Mouse (Mus musculus): Measurements from ENCODE around the gene Tmem41b. TPM values are rescaled to one million over a fixed set of nuclear protein-coding genes. Genes with fewer than 3 reads are reported as not detected.
"Not testable (repeated sequence)": the region's sequence is repeated elsewhere in the genome, so short reads cannot be mapped to it uniquely, and the experiment has no call there.

Gene Tmem41b
- polyA plus RNA-seq, 1 experiment from 2014 or later: 66.1 TPM

DNA sequence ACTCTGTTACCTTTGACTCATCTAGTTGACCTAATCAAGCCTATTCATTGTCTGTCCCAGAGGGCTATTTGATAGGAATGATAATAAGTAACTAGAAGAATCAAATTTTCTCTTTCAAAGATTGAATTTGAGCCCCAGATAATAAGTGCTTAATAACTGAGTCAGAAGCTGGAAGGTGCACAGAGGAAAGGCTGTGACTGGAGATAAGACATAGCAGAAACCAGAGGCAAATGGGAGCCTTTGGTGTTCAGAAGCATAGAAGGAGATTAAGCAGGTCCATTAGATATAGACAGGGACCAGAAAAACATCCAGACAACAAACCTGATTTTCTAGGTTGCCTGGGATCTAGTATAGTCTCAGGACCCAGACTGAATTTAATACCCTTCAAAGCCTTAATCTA lies 19.2 kb upstream of the Tmem41b start:
- H3K4me2 ChIP-seq (replicated peaks): no peak overlapping the region
- H3K27ac ChIP-seq: no peak overlapping the region
- ATAC-seq: no peak
- H3K36me3 ChIP-seq: no peaks in the 10 kb centered on the region
- H3K9me3 ChIP-seq: no peaks in the 10 kb centered on the region
- peaks cover 4% of the 10 kb centered on the region; the same call in 1 of the 2 replicates for H3K4me1 ChIP-seq (replicated peaks)
- H3K9ac ChIP-seq (replicated peaks): no peak overlapping the region
- no peak overlapping the region for H3K4me3 ChIP-seq (replicated peaks)
- no peaks in the 10 kb centered on the region for H3K27me3 ChIP-seq

DNA sequence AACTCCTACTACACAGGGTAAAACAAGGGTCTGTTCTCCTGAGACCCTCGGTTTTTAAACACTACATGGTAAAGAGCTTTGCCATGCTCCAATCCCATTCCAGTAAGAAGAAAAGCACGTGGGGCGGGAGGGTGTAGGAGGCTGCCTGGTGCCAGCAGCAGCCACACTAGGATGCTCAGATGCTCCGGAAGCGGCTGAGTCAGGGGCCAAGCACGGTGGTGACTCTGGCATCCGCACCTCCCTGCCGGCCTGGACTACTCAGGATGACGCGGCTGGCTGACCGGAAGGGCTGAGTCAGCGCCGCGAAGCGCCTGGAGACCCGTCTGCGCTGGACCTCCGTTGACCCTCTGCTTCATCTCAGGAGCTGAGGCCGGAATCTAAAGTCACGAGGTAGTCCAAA lies 16.2 kb upstream of the Tmem41b start:
- H3K9me3 ChIP-seq: no peaks in the 10 kb centered on the region
- peaks cover 4% of the 10 kb centered on the region; the same call in 1 of the 2 replicates for H3K4me1 ChIP-seq (replicated peaks)
- H3K4me3 ChIP-seq (replicated peaks): peak overlapping the region; percentile 22
- WGBS: 22% methylated on average over 20 of the region's 20 CpGs
- ATAC-seq: peak; percentile 66; the same call in 1 of the 2 replicates
- H3K9ac ChIP-seq (replicated peaks): peak overlapping the region; percentile 57; the same call in 1 of the 2 replicates
- H3K4me2 ChIP-seq (replicated peaks): peak overlapping the region; percentile 51
- H3K27me3 ChIP-seq: no peaks in the 10 kb centered on the region
- no peak overlapping the region for H3K27ac ChIP-seq
- no peaks in the 10 kb centered on the region for H3K36me3 ChIP-seq

DNA sequence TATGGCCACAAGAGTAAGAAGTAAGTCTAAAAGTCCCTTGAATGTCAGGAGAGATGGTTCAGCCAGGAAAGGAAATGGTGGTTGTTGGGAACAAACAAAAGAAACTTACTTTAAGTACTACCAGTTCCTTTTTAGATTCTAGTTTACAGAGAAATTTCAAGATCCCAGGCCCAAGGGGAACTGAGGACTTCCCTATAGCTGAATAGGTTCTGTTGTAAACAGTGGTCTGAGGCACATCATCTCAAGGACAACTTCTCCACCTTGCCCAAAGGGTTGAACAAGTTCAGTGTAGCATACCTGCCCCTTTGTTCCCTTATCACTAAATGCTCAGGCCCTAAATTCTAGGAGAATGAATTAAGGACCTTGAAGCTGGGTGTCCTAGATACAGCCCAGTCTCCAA lies 15.4 kb upstream of the Tmem41b start:
- no peak overlapping the region for H3K4me2 ChIP-seq (replicated peaks)
- peaks cover 4% of the 10 kb centered on the region; the same call in 1 of the 2 replicates for H3K4me1 ChIP-seq (replicated peaks)
- no peak overlapping the region for H3K4me3 ChIP-seq (replicated peaks)
- ATAC-seq: no peak
- H3K36me3 ChIP-seq: no peaks in the 10 kb centered on the region
- H3K27ac ChIP-seq: no peak overlapping the region
- no peak overlapping the region for H3K9ac ChIP-seq (replicated peaks)
- no peaks in the 10 kb centered on the region for H3K9me3 ChIP-seq
- H3K27me3 ChIP-seq: no peaks in the 10 kb centered on the region

DNA sequence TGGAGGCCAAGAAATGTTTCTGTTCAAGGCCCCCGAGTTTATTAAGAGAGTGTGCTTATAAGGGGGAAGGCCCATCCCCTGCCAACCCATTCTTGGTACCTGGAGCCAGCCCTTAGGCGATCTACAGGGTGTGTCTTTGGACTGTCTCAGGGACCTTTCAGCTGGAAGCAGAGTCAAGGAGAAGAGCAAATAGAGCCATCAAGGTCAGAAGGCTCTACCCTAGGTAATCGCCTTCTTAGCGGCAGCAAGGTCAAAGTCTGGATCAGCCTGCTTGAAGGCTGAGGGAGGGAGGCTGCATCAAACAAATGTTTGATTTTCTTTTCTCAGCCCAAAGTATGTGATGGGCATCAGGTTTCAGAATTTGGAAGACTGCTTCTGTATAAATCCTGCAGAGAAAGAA lies 11.7 kb upstream of the Tmem41b start:
- Histone ChIP-seq H3K9me3 (no peaks in the 10 kb centered on the region), H3K36me3 (no peaks in the 10 kb centered on the region), H3K4me3 (replicated peaks) (no peak overlapping the region), H3K4me1 (replicated peaks) (peaks cover 4% of the 10 kb centered on the region; the same call in 1 of the 2 replicates), H3K9ac (replicated peaks) (no peak overlapping the region), H3K27me3 (no peaks in the 10 kb centered on the region), H3K27ac (no peak overlapping the region), H3K4me2 (replicated peaks) (no peak overlapping the region)
- no peak for ATAC-seq
- 87% methylated on average over 4 of the region's 4 CpGs for WGBS

DNA sequence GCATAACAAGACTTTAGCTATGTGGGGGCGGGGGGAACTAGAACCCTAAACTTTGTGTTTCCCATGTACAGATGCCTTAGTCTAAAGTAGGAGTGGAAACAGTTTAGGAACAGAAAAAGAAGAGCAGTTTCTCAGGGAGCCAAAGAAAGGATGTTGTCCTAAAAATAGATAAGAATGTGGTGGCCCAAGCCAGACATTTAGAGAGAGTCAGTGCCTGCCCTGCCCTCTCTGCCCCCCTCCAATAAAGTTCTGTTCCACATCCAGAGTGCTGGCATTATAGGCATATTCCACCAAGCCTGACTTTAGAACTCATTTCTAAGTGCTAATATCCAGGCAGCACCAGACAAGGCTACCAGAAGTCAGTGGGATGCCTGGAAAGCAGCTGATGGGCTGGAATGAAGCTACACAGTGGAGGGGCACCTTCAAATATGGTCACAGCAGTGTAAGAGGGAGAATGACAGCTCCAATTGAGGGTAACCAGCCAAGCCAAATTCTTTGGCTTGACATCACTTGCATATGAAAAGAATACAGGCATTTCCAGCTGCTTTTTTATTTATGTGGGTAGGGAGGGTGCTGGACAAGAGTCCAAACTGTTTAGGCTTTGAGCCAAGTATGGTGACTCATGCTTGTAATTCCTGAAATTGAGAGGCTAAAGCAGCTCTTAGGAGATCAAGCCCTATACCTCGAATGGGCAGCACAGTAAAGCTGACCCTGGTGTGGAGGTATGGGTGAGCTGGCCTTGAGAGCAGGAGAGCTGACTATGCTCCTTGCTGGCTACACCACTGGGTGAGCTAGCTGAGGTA lies 6.6 kb upstream of the Tmem41b start:
- no peak overlapping the region for H3K27ac ChIP-seq
- H3K9me3 ChIP-seq: no peaks in the 10 kb centered on the region
- no peaks in the 10 kb centered on the region for H3K36me3 ChIP-seq
- H3K9ac ChIP-seq (replicated peaks): no peak overlapping the region
- H3K4me1 ChIP-seq (replicated peaks): no peaks in the 10 kb centered on the region; the same call in 1 of the 2 replicates
- no peaks in the 10 kb centered on the region for H3K27me3 ChIP-seq
- ATAC-seq: no peak
- H3K4me2 ChIP-seq (replicated peaks): no peak overlapping the region
- H3K4me3 ChIP-seq (replicated peaks): no peak overlapping the region
- 57% methylated on average over 2 of the region's 2 CpGs for WGBS

DNA sequence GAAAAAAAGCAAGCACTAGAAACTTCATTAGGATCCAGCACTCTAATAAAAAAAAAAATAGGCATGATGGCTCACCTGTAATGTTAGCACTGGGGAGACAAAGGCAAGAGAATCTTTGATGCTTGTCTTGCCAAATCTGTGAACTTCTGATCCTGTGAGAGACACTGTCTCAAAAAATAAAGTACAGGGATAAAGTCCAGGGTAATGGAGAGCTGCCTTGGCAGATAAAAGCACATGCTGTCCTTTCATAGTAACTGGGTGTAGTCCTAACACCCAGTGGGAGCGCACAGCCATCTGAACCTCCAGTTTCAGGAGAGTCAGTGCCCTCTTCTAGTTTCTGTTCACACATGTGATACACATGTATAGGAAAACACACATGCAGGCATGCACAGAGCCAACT lies 4.6 kb upstream of the Tmem41b start:
- no peaks in the 10 kb centered on the region for H3K27me3 ChIP-seq
- no peak for ATAC-seq
- no peak overlapping the region for H3K9ac ChIP-seq (replicated peaks)
- H3K27ac ChIP-seq: no peak overlapping the region
- no peaks in the 10 kb centered on the region for H3K36me3 ChIP-seq
- 91% methylated on average over 1 of the region's 1 CpGs for WGBS
- no peak overlapping the region for H3K4me2 ChIP-seq (replicated peaks)
- no peak overlapping the region for H3K4me3 ChIP-seq (replicated peaks)
- no peaks in the 10 kb centered on the region; the same call in none of the 2 replicates for H3K4me1 ChIP-seq (replicated peaks)
- H3K9me3 ChIP-seq: no peaks in the 10 kb centered on the region

DNA sequence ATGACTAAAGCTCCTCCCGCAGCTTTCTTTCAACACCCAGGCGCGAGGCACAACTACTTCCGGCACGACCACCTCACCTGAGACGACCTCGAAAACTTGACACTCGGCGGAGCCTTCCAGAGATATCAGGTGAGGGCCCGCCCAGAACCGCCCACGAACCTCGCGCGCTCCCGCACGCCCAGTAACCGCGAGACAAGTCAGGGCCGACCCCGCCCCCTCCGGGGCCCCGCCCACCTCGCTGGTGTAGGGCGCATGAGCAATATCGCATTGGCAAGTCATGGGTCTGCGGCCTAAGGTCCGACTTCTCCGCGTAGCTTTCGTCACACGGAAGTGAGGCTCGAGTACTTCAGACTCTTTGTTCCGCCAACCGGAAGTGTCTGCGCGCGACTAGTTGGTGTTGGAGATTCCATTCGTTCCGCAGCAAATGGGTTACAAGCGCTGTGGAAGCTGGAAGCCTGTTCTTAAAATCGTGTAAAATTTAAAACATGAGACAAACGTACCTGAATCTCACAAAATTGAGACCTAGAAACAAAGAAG lies 528 bp downstream of the Tmem41b start:
- Histone ChIP-seq H3K9ac (replicated peaks) (peak overlapping the region; percentile 79), H3K4me3 (replicated peaks) (peak overlapping the region; percentile 70), H3K27me3 (no peaks in the 10 kb centered on the region), H3K27ac (peak overlapping the region; percentile 86), H3K4me2 (replicated peaks) (peak overlapping the region; percentile 83), H3K4me1 (replicated peaks) (peaks cover 21% of the 10 kb centered on the region), H3K36me3 (peaks cover 12% of the 10 kb centered on the region), H3K9me3 (no peaks in the 10 kb centered on the region)
- under 1% methylated on average over 43 of the region's 43 CpGs for WGBS
- ATAC-seq: peak; percentile 99

DNA sequence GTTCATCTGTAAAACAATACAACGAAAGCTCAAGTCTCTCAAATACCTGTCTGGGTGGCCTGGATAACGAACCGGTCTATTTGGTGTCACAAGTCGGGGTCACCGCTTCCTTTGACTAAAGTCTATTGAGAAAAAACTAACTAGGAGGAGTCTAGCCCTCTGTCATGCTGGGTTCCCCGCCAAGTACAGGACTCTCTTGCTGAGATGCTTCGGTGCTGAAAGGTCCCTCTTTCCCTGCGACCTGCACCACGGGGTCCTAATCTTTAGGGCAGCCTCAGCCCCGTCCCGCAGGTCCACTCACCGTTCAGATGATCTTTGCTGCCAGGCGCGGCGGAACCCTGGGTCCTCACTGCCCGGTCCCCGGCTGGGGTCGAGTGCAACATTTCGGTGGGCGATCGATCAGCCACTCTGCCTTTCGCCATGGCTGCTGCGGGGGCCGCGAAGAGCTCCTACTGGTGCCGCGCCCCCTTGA lies 1.0 kb downstream of the Tmem41b start:
- Histone ChIP-seq H3K4me3 (replicated peaks) (peak overlapping the region; percentile 70), H3K36me3 (peaks cover 13% of the 10 kb centered on the region), H3K4me1 (replicated peaks) (peaks cover 21% of the 10 kb centered on the region), H3K4me2 (replicated peaks) (peak overlapping the region; percentile 83), H3K27me3 (no peaks in the 10 kb centered on the region), H3K9ac (replicated peaks) (peak overlapping the region; percentile 79), H3K27ac (peak overlapping the region; percentile 86; the same call in 1 of the 2 replicates), H3K9me3 (no peaks in the 10 kb centered on the region)
- ATAC-seq: peak; percentile 85
- WGBS: under 1% methylated on average over 27 of the region's 27 CpGs

DNA sequence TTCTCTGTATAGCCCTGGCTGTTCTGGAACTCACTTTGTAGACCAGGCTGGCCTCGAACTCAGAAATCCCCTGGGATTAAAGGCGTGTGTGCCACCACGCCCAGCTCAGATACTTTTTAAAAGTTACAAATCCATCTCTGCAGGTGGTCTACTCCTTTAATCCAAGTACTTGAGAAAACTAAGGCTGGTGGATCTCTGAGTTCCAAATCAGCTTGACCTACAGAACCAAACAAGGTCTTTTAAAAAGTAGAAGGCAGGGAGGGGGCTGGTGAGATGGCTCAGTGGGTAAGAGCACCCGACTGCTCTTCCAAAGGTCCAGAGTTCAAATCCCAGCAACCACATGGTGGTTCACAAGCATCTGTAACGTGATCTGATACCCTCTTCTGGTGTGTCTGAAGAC lies 2.1 kb downstream of the Tmem41b start:
- Histone ChIP-seq H3K4me3 (replicated peaks) (peak overlapping the region; percentile 70; the same call in 1 of the 2 replicates), H3K36me3 (peaks cover 24% of the 10 kb centered on the region), H3K4me2 (replicated peaks) (peak overlapping the region; percentile 83), H3K4me1 (replicated peaks) (peaks cover 21% of the 10 kb centered on the region)
- H3K27me3 ChIP-seq; H3K9me3 ChIP-seq; H3K27ac ChIP-seq; ATAC-seq; H3K9ac ChIP-seq (replicated peaks): not testable (repeated sequence)
- WGBS: 65% methylated on average over 5 of the region's 5 CpGs

DNA sequence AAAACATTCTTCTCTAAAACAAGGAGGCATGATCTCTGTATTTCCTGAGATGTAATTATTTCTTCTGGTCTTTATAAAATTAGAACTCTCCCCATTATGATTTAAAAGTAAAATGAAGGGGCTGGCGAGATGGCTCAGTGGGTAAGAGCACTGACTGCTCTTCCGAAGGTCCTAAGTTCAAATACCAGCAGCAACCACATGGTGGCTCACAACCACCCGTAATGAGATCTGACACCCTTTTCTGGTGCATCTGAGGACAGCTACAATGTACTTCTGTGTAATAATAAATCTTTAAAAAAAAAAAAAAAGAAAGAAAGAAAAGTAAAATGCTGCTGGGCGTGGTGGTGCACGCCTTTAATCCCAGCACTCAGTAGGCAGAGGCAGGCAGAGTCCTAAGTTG lies 9.6 kb downstream of the Tmem41b start:
- not testable (repeated sequence) for H3K27ac ChIP-seq; ATAC-seq; H3K9ac ChIP-seq (replicated peaks); H3K4me3 ChIP-seq (replicated peaks); H3K4me2 ChIP-seq (replicated peaks); H3K27me3 ChIP-seq; H3K9me3 ChIP-seq; H3K4me1 ChIP-seq (replicated peaks)
- H3K36me3 ChIP-seq: peaks cover 68% of the 10 kb centered on the region
- 69% methylated on average over 5 of the region's 5 CpGs for WGBS

DNA sequence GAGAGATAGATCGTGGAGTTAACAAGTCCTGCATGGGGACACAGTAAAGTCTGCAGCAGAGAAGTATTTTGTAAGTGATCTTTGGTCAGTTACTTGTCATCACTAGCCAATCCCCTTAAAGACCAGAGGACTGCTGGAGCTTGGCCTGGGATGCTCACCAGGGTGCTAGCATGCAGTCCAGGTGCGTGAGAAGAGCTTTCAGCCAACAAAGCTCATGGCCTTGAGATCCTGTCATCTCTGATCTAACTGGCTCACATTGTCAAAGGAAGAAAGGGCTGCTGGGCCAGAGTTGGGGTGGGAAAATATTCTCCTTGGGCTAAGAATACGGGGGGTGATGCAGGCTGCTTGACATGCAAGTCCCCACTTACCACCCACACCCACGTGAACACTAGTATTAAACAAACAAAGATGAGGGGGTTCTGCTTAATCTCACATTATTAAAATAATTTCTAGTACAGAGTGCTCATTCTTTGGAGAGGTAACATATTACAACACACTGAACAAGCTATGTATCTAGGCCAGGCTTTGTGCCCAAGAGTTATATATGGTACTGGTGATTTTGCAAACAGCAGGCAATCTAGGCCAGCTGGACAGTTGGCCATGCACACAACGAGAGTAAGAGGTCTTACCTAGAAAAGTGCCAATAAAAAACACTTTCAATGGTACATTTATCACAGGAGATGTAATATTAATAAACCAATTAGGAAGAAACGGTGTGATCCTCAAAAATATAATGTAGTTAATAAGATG lies 10.6 kb downstream of the Tmem41b start:
- H3K27ac ChIP-seq: no peak overlapping the region
- no peak overlapping the region for H3K9ac ChIP-seq (replicated peaks)
- H3K4me3 ChIP-seq (replicated peaks): no peak overlapping the region
- no peak for ATAC-seq
- H3K4me2 ChIP-seq (replicated peaks): no peak overlapping the region
- H3K4me1 ChIP-seq (replicated peaks): no peaks in the 10 kb centered on the region
- H3K36me3 ChIP-seq: peaks cover 59% of the 10 kb centered on the region
- no peaks in the 10 kb centered on the region for H3K27me3 ChIP-seq
- 91% methylated on average over 6 of the region's 6 CpGs for WGBS
- no peaks in the 10 kb centered on the region for H3K9me3 ChIP-seq

DNA sequence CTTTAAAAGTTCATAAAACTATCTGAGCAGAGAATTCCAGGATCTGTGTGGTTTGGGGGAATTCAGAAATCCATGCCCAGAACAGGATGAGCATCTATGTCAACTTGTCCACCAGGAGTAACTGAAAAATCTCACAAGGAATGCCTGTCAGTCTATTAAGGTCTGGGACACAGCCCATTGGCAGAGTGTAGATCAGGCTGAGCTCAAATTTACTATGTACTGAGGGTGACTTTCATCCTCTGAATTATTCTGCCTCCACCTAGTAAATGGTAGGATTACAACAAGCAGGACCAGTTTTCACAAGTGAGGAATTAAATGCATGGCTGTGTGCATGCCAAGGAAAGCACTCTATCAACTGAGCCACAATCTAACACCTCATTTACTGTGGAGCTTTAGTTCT lies 17.2 kb downstream of the Tmem41b start:
- peak; percentile 34; the same call in 1 of the 2 replicates for ATAC-seq

More for the DNA sequence above, 17.2 kb downstream of the Tmem41b start:
- Histone ChIP-seq H3K9me3 (no peaks in the 10 kb centered on the region), H3K27ac (peak overlapping the region; percentile 76), H3K4me3 (replicated peaks) (no peak overlapping the region), H3K4me1 (replicated peaks) (peaks cover 14% of the 10 kb centered on the region), H3K9ac (replicated peaks) (no peak overlapping the region), H3K36me3 (peaks cover 6% of the 10 kb centered on the region), H3K4me2 (replicated peaks) (no peak overlapping the region), H3K27me3 (no peaks in the 10 kb centered on the region)
